Mouse (Mus musculus): ENCODE data around the gene Nrf1. TPM values are rescaled to one million over a fixed set of nuclear protein-coding genes. Genes with fewer than 3 reads are reported as not detected.

The Nrf1 gene
- total RNA-seq, 2 experiments from 2014 or later = 31.3 to 34.2 TPM

GRCm38 (mm10) chr6:30139329-30140045 lies 91.7 kb downstream of the Nrf1 start:
- DNase-seq (ENCODE audit: low spot score in 2 of 2) = no peak

- DNase-seq (ENCODE audit: low spot score in 2 of 2) = no peak
Observed at GRCm38 (mm10) chr6:30143263-30143662, 95.5 kb downstream of the Nrf1 start.

- no peak for DNase-seq (ENCODE audit: low spot score in 2 of 2)
Observed at GRCm38 (mm10) chr6:30147058-30147457, 99.3 kb downstream of the Nrf1 start.

- no peak for DNase-seq (ENCODE audit: low spot score in 2 of 2)
Observed at GRCm38 (mm10) chr6:30147753-30148152, 100.0 kb downstream of the Nrf1 start.

- no peak for DNase-seq (ENCODE audit: low spot score in 2 of 2)
Observed at GRCm38 (mm10) chr6:30150471-30150870, 102.7 kb downstream of the Nrf1 start.

GRCm38 (mm10) chr6:30152163-30152562 lies 104.4 kb downstream of the Nrf1 start:
- no peak for DNase-seq (ENCODE audit: low spot score in 2 of 2)

- no peak for DNase-seq (ENCODE audit: low spot score in 2 of 2)
Observed at GRCm38 (mm10) chr6:30152649-30153048, 104.9 kb downstream of the Nrf1 start.

- DNase-seq (ENCODE audit: low spot score in 2 of 2) = no peak
Observed at GRCm38 (mm10) chr6:30153076-30153475, 105.3 kb downstream of the Nrf1 start.

- no peak for DNase-seq (ENCODE audit: low spot score in 2 of 2)
Observed at GRCm38 (mm10) chr6:30153733-30154415, 106.1 kb downstream of the Nrf1 start.

- DNase-seq (ENCODE audit: low spot score in 2 of 2) = no peak
Observed at GRCm38 (mm10) chr6:30159516-30160045, 111.8 kb downstream of the Nrf1 start.

- no peak for DNase-seq (ENCODE audit: low spot score in 2 of 2)
Observed at GRCm38 (mm10) chr6:30160408-30160807, 112.6 kb downstream of the Nrf1 start.

- DNase-seq (ENCODE audit: low spot score in 2 of 2) = no peak
Observed at GRCm38 (mm10) chr6:30161618-30162017, 113.8 kb downstream of the Nrf1 start.

- DNase-seq (ENCODE audit: low spot score in 2 of 2) = no peak
Observed at GRCm38 (mm10) chr6:30162091-30162490, 114.3 kb downstream of the Nrf1 start.

- DNase-seq (ENCODE audit: low spot score in 2 of 2) = no peak
Observed at GRCm38 (mm10) chr6:30166349-30166748, 118.6 kb downstream of the Nrf1 start.

- no peak for DNase-seq (ENCODE audit: low spot score in 2 of 2)
Observed at GRCm38 (mm10) chr6:30167192-30167591, 119.4 kb downstream of the Nrf1 start.

GRCm38 (mm10) chr6:30168275-30168674 lies 120.5 kb downstream of the Nrf1 start:
- DNase-seq (ENCODE audit: low spot score in 2 of 2) = no peak

GRCm38 (mm10) chr6:30169148-30169547 lies 121.4 kb downstream of the Nrf1 start:
- DNase-seq (ENCODE audit: low spot score in 2 of 2) = no peak

GRCm38 (mm10) chr6:30171226-30171625 lies 123.4 kb downstream of the Nrf1 start:
- no peak for DNase-seq (ENCODE audit: low spot score in 2 of 2)

GRCm38 (mm10) chr6:30171967-30172366 lies 124.2 kb downstream of the Nrf1 start:
- DNase-seq (ENCODE audit: low spot score in 2 of 2) = no peak

- no peak for DNase-seq (ENCODE audit: low spot score in 2 of 2)
Observed at GRCm38 (mm10) chr6:30172441-30172819, 124.6 kb downstream of the Nrf1 start.

- DNase-seq (ENCODE audit: low spot score in 2 of 2) = no peak
Observed at GRCm38 (mm10) chr6:30172820-30173550, 125.2 kb downstream of the Nrf1 start.
